Mouse (Mus musculus): Measurements from ENCODE around the gene Sectm1b.
"Not testable (repeated sequence)": the region's sequence is repeated elsewhere in the genome, so short reads cannot be mapped to it uniquely, and the experiment has no call there.

GRCm38 (mm10) chr11:121107242-121107641, 43.9 kb upstream of the Sectm1b start:
- TF ChIP-seq CTCF, EP300 (IDR thresholded peaks at IDR 0.05; ENCODE audit: low read depth): not testable (repeated sequence)

Measured in liver, postnatal 0 days (tissue).